In the genomic region with DNA sequence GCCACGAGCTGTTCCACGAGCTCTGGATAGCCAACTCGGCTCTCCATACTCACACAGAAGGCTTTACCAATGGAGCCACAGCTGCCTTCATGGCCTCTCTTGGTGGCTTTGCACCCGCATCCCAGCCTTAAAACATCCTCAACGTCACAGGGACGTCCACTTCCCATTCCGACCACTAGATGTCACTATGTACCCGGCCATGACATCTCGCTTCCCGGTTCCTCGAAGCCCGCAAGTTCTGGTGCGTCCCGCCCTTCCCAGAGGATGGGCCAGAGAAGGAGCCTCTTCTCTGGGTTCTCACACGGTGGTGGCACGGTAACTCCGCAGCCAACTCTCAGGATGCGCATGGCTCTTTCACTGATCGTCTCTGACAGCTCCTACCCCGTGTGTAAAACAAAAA, we compare ENCODE assay signal across 9 mouse cellular contexts. TPM values are rescaled to one million over a fixed set of nuclear protein-coding genes. Genes with fewer than 3 reads are reported as not detected.
DNase-seq lines count a peak whose midpoint lies in the region; ATAC-seq and TF ChIP-seq lines count a peak whose summit lies in the region.
"Had no signal": no experiment of that assay in that cellular context is flagged by ENCODE, and none has a peak within 500 bp of the region (broad histone marks: within the 10 kb centered on the region; RNA-seq: fewer than 3 reads in every experiment).

No protein-coding gene starts in this region.

- 0 out of 2 replicates have a peak, but pooled peaks have one; percentile 44 for ATAC-seq in embryonic facial prominence, embryonic 14.5 days (ENCODE audit: low read depth)

- H3K4me1 ChIP-seq in bone marrow macrophage, adult 2 months (ENCODE audit: control insufficient read depth, insufficient read depth, low read length): no peaks in the 10 kb centered on the region
- H3K4me1 ChIP-seq in embryonic facial prominence, embryonic 14.5 days (ENCODE audit: control insufficient read depth, insufficient read depth, low read length): no peaks in the 10 kb centered on the region
- H3K4me1 ChIP-seq: liver, embryonic 15.5 days had no signal

- peak; percentile 75 for TF ChIP-seq CTCF in bone marrow macrophage, adult 2 months (IDR thresholded peaks at IDR 0.05; ENCODE audit: low read depth, low read length)

- H3K9me3 ChIP-seq in embryonic facial prominence, embryonic 14.5 days (ENCODE audit: control insufficient read depth, low read length): no peaks in the 10 kb centered on the region
- H3K9me3 ChIP-seq: liver, embryonic 15.5 days had no signal

- H3K4me2 ChIP-seq in embryonic facial prominence, embryonic 14.5 days (ENCODE audit: low read depth, low read length): no peak overlapping the region
- H3K4me2 ChIP-seq: liver, embryonic 15.5 days had no signal

- no peaks in the 10 kb centered on the region for H3K36me3 ChIP-seq in embryonic facial prominence, embryonic 14.5 days (ENCODE audit: control insufficient read depth, insufficient read depth, low read length)
- H3K36me3 ChIP-seq: liver, embryonic 15.5 days had no signal

- H3K9ac ChIP-seq in embryonic facial prominence, embryonic 14.5 days (ENCODE audit: low read depth, low read length): no peak overlapping the region
- H3K9ac ChIP-seq: liver, embryonic 15.5 days had no signal

- intact Hi-C loops in heart, postnatal 14 days (cut with DNase I): loop anchor here (1.0 to 2.0 kb wide), 4 partner anchors 105 to 449 kb away; a partner anchor contains a TSS

- peak; percentile 88 for DNase-seq in ES-CJ7 (ENCODE audit: low read depth, low spot score)
- DNase-seq in embryonic facial prominence, embryonic 14.5 days (ENCODE audit: low spot score): peak; percentile 66
- peak; percentile 75 to 85 for DNase-seq in heart, postnatal 14 days
- DNase-seq in layer of hippocampus, adult 8-10 months (ENCODE audit: low spot score in 2 of 2): peak; percentile 74 to 92
- DNase-seq in lung, postnatal 14 days: peak; percentile 79
- peak; percentile 88 for DNase-seq in retina, postnatal 1 day
- peak; percentile 69 to 73 for DNase-seq in urinary bladder, postnatal 36 days (ENCODE audit: low spot score in 2 of 2)

- no peak overlapping the region for H3K27ac ChIP-seq in bone marrow macrophage, adult 2 months (ENCODE audit: insufficient read depth, low read depth, low read length)
- no peak overlapping the region for H3K27ac ChIP-seq in embryonic facial prominence, embryonic 14.5 days (replicated peaks; ENCODE audit: low read depth, low read length)
- H3K27ac ChIP-seq: liver, embryonic 15.5 days had no signal

- H3K4me3 ChIP-seq in bone marrow macrophage, adult 2 months (ENCODE audit: insufficient read depth, low read length): no peak overlapping the region
- H3K4me3 ChIP-seq in embryonic facial prominence, embryonic 14.5 days (ENCODE audit: low read depth, low read length): no peak overlapping the region
- H3K4me3 ChIP-seq: liver, embryonic 15.5 days had no signal

- H3K27me3 ChIP-seq in embryonic facial prominence, embryonic 14.5 days (replicated peaks; ENCODE audit: control insufficient read depth, insufficient read depth, low read length): no peaks in the 10 kb centered on the region; the same call in 1 of the 2 replicates

- 4% methylated on average over 20 of the region's 20 CpGs for WGBS in embryonic facial prominence, embryonic 14.5 days

- no peak for TF ChIP-seq POLR2A in bone marrow macrophage, adult 2 months (IDR thresholded peaks at IDR 0.05; ENCODE audit: borderline replicate concordance, low read depth, low read length)

RNA-seq across cellular contexts. Expression of a gene that starts 8.8 kb away (rescaled TPM):
- polyA plus RNA-seq in bone marrow macrophage, adult 2 months (2012; ENCODE audit: insufficient read depth, insufficient read length, missing spikeins): not detected in 2 replicates
- polyA plus RNA-seq in embryonic facial prominence, embryonic 14.5 days (2014; fragmentation: Nextera tagmentation; extraction: Ambion mirVana): not detected in 2 replicates
- not detected for total RNA-seq in heart, postnatal 14 days (2021)
- total RNA-seq in layer of hippocampus, adult 8-10 months (2022): not detected
- polyA plus RNA-seq: liver, embryonic 15.5 days had no signal

RNA-seq across cellular contexts. Expression of a gene that starts 55.3 kb away (rescaled TPM):
- not detected in 2 replicates for polyA plus RNA-seq in bone marrow macrophage, adult 2 months (2012; ENCODE audit: insufficient read depth, insufficient read length, missing spikeins)
- polyA plus RNA-seq in embryonic facial prominence, embryonic 14.5 days (2014; fragmentation: Nextera tagmentation; extraction: Ambion mirVana): 2.0 and 3.5 TPM in 2 replicates
- under 1 TPM; 0.60 to 0.63 TPM for total RNA-seq in heart, postnatal 14 days (2021)
- 100 to 1,000 TPM in 1 of 4 experiments, 10 to 100 TPM in 3; 77.8 to 102 (median 87.4) TPM for total RNA-seq in layer of hippocampus, adult 8-10 months (2022)

Comparison
In these comparisons a context has a peak if more than half of its experiments do, and no peak if none do; other contexts are left out.
1. RNA of a gene that starts 55.3 kb away (total RNA-seq): 77.8 to 102 TPM in layer of hippocampus, adult 8-10 months; 0.60 to 0.63 TPM in heart, postnatal 14 days; every median in the first group is over 10 times any median in the second.
2. Peak in every context shown above with its lines, with median percentiles within 50 percentile points of each other: DNase-seq.